Mouse (Mus musculus) olfactory bulb, adult 2 months (tissue): ENCODE data around the gene Rpp25.

Source experiments
- CTCF ChIP-seq: fragments of 200-500 bp; IDR thresholded peaks from 2 replicates; pipeline ENCODE4 v1.5.1; 2012; ENCODE audit warnings: low read depth, mild to moderate bottlenecking, low read length, moderate library complexity; ENCODE audit not compliant: insufficient read depth
- POLR2A ChIP-seq: fragments of 200-500 bp; IDR thresholded peaks from 2 replicates; pipeline ENCODE4 v1.6.1; 2012; ENCODE audit warnings: mild to moderate bottlenecking, low read depth, low read length, moderate library complexity; ENCODE audit not compliant: insufficient read depth

GRCm38 (mm10) chr9:57554753-57555152, 50.9 kb downstream of the Rpp25 start:
- TF ChIP-seq CTCF (no peak), POLR2A (no peak)
